Mouse (Mus musculus): ENCODE measurements at regions not wholly inside any gene's neighbourhood (a gene's known extent, or its start where the extent isn't known, plus 50 kb on each side); places are given as distances from the start of the nearest gene placed in this dataset.

DNA sequence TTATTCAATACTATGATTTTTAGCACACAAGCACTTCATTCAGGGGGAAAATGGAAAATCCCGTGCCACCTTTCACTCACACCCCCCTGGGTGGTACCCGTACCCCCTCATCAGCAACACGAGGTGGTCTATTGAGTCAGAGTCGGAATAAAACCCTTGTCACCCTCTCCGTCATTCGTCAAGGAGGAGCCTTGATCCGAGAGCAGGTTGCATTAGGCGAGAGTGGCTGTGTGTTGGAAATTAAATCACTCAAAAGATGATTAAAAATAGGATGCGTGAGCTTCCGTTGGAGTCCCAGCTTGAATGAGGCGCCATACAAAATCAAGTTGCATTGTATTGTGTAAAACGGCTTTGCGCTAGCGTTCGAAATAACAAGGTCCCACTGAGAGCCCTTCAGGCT, 236.5 kb upstream of the 3110018I06Rik start:
- CTCF ChIA-PET: no interaction called here

DNA sequence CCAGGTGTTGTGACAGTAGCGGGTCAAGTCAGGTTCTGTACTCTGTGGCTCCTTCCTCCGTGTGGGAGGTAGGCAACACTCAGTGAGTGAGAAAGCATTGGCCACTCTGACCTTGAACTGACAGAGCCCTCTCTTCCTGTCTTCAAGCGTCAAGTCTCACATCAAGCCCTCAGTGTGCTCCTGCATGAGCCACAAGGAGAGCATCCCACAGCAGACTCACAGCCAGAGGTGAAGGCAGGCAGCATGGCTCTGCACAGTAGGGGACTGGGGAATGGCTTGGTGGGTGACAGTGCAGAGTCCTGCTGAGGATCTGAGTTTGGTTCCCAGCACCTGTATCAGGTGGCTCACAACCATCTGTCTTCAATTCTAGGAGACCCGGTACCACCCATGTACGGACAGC, 226.4 kb upstream of the 3110018I06Rik start:
- CTCF ChIA-PET: no interaction called here

DNA sequence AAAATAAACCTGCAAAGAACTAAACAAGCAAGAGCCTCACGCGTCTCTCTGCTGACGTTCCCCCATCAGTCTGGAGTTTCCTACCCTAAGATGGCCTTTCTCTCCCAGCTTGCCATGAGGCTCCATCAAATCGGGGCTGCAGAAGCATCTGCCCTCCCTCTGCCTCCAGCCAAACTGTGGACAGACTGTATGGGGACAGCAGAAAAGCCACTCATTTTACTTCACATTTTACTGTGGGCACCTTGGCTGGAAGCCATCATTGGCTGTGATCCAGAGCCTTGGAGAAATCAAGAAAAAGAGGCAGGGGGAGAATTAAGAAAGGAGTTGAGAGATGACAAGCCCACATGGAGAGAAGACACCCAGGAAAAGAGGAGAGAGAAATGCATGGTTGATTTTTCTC, 225.9 kb upstream of the 3110018I06Rik start:
- CTCF ChIA-PET: no interaction called here

DNA sequence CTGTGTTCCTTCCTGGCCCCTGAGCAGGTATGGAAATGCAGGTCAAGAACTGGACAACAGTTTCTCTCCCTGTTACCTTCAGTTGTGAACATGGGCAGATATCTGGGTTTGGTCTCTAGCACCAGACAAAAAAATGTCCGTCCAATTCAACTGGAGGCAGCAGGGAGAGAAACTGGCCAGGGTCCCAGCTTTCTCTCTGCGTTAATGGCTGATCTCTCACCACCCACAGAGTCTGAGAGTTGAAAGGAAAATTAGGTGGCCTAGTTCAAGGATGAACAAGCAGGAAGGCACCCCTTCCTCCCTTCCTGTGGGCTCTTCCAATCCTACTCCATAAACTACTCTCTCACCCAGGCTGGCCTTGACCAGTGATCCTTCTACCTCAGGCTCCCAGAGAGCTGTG, 221.7 kb upstream of the 3110018I06Rik start:
- CTCF ChIA-PET: no interaction called here

DNA sequence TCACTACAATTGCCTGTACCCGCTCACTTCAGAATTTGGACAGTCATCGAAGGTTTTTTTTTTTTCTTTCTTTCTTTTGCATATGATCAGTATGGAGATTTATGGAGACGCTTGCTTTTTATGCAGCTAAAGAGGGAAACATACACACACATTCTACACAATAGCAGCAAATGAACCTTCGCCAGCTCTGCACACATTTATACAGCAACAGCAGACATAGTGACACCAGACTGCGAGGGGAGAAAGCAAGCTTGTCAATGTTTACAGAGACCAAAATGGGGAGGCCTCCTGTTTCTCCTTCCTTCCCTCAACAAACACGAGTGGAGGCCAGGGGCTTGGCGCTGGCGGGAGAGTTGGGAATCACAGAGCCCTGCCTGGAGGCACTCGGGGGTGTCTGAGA, 202.8 kb upstream of the 3110018I06Rik start:
- CTCF ChIA-PET: no interaction called here

DNA sequence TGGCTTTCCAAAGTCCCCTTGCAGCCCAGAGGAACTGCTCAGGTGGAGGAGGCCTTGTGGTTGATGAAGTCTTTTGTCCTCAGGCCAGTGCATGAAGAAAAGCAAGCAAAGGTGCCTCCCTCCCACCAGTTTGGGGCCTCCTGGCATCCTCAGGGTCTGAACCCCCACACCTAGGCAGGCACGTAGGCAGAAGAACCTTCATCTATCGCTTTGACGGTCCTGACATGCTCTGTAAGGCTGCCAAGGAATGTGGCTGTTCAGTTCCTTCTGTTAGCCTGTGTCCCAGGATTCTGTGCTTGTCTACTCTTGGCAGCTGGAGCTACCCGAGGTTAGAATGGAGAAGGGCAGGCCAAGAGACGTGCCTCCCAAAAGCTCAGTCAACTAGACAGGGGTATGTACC, 197.1 kb upstream of the 3110018I06Rik start:
- CTCF ChIA-PET: no interaction called here

DNA sequence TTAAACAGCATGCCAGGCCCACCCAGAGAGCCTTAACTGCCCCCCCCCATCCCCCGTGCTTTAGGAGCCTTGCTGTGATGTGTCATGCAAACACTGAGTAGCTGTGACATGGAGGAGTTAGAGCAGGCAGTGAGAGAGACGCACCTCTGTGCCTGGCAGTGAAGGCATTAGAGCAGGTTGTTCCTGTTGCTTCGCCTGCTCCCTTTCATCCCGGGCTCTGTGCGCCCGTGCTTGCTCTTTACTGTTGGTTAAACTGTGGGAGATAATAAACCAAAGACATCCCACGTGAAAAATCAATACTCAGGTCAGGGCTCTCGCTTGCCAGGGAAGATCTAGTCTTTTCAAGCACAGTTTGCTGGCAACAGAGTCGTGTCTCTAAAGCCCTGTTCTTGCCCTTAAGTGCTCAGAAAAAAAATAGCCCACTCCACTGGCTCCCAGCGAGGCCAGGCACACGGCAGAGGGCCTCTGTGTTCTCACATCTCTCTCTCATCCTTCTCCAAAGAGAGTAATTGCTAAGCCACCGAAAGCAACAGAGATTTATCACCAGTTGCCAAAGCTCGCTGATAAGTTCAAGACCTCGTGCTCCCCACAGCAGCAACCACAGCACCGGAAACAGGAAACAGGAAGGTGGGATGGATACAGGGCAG, 181.2 kb upstream of the 3110018I06Rik start:
- CTCF ChIA-PET: no interaction called here

DNA sequence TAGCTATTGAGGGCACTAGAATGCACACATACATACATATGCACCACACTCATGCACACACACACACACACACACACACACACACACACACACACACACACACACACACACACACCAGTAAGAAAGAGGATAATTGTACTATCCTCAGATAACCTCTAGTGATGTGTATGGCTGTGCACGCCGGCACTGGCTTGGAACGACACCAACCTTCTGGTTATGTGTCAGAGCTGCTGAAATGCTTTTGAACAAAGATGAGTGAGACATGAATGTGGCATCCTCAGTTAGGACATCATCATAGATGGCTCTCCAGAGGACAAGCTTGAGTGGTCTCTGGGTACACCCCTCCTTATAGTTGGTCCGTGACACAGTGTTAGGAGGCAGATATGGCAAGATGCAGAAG, 173.0 kb upstream of the 3110018I06Rik start:
- CTCF ChIA-PET: no interaction called here

DNA sequence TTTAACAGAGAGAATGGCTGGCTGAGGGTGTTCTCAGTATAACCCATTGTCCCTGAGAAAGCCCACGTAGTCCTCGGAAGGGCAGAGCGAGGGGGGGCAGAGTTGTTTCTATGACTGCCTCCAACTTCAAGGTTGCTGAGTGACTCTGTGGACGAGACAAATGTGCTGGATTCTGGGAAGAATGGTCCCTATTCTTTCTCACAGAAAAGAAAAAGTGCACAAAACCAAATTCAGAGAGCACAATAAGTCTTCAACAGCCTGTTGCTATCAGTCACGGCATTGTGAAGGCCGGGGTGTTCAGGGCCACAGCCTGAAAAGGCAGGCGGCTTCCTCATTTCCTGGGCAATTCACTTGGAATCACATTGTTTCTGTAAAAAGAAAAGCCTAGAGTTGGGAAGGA, 165.6 kb upstream of the 3110018I06Rik start:
- CTCF ChIA-PET: no interaction called here

DNA sequence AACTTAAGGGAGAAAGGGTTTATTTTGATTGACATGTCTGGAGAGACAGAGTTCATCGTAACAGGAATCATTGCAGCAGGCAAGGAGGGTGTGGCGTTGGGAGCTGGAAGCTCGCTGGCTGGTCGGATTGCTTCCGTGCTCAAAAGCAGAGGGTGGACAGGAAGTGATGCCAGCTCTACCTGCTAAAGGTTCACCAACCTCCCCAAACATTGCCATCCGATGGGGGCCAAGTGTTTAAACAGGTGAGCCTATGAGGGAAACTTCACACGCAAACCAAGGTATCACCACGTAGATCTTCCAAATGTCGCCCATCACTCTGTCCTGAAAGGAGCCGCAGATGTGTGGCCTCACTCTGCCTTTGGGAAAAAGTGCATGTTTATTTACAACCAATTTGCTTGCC, 162.3 kb upstream of the 3110018I06Rik start:
- CTCF ChIA-PET: no interaction called here

DNA sequence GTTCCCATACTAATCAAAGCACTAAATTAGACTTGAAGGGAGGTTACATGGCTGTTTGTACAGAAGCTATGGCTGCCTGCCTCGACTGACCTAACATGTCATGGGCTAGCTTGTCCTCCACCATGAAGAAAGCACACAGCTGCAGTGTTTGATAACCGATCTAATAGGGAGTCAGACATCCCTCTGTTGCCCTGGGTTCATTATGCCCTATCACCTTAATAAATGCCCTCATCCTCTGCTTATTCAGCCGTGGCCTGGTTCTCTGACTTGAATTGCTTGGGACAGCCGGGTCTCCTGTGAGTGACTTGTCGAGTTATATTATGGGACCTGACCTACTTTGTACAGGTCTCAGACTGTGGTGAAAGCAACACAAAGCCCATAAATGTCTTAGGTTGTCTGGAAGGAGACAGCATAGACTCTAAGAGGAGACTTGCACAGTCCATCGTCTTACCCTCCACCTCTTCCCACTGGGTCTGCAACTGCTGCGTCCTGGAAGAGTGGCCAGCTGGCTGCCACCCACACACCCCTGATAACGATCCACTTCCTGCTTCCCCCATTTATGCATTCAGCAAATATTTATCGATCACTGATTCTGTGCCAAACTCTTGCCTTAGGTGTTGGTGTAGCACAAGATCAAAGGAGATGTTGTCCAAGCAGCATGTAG, 161.2 kb upstream of the 3110018I06Rik start:
- CTCF ChIA-PET: no interaction called here

DNA sequence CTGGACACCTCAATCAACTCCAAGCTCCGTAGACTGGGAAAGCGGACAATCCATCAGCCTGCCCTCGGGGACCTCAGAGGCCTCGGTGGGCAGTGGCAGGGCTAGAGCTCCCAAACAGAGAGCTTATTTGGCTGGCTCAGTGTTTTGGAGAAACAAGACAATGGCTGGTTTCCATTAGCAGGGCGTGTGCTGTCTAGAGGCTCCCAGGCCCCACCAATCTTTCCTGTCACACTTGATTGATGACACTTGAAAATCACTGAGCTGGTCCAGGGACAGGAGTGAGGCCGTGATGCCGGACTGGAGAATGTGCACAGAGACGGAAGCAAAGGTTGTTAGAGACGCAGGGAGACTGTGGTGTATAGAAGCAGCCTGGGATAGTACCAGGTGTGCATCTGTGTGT, 159.4 kb upstream of the 3110018I06Rik start:
- CTCF ChIA-PET: no interaction called here

DNA sequence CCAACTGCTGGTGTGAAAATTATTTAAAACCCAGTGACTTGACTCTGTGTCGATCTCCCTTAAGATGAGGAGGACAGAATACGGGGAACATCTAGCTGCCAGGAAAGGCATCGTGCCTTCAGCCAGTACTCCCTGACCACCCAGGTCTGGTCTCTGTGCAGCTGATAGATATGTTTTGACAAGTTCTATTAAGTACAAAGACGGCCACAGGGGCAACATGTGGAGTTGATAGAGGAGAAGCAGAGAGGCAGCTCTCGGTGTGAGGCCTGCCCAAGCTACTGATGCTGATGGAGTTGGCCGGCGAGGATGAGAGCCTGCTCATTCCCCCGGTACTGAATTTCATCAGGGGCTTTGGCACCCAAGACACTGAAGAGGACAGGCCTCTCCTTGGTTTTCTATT, 154.1 kb upstream of the 3110018I06Rik start:
- CTCF ChIA-PET: no interaction called here

DNA sequence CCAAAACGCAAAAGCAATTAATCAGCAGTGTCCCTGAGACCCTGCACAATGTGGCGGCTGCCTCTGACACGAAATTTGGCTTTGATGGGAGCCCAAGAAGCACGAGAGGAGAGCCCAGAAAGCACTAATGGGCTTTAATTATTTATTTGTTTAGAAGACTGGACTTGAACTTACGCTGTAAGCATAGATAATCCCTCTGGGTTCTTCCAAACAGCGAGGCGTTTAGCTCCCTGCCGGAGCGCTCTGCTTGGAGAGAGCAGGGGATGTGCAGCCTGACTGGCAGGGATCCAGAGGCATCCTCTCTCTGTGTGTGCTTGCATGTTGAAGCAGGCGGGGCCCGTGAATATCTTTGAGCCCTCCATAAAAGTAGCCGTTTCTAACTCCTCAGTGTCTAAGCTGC, 153.3 kb upstream of the 3110018I06Rik start:
- CTCF ChIA-PET: no interaction called here

DNA sequence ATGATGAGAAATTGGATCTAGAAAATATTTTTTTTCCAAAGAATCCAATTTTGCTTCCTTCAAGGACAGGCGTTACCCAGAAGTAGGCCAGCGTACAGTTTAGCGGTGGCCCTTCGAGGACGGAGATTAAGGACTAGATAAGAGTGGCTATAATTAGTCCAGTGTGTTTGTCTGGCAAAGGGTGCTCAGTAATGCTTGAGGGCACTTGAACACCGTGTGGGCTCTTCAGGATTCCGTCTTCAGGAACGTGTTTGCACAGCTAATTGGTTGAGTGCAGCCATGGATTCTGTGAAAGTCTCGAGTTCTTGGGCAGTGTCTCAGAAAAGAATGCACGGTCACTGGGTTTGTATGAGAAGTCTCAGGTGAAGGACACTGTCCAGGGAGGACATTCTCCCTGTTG, 149.7 kb upstream of the 3110018I06Rik start:
- CTCF ChIA-PET: no interaction called here

DNA sequence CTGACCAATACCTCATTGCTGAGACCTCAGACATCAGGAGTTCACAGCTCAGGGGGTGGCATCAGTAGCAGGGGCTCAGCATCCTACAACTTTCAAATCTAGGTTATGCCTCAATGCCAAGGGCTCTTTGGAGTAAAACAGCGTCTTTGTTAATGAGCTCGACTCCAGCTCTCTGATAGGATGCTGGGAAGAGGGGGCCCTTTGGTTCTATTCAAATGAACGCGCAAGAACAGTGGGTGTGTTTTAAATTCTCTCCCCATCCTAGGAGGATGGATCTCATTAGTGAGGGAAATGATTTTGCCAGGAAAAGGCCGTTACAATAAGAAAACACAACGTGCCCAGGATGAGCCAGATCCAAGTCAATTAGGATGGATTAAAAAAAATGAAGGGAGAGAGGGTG, 132.2 kb upstream of the 3110018I06Rik start:
- CTCF ChIA-PET: no interaction called here

DNA sequence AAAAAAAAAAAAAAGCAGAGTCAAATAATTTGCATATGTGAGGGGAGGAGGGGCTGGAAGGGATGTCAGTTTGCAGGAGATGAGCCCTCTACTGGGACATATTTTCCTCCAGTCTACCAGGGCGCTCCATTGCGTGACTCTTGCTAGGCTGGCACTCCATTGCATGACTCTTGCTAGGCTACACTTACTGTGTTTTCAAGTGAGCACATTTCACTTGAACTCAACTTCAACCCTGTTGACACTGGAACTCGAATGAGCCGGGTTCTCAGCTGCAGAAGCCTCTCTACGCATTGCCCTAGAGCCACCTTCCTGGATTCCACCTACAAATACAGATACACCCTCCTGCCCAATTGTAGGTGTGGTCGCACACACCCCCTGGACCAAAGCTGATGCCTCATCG, 131.5 kb upstream of the 3110018I06Rik start:
- CTCF ChIA-PET: no interaction called here

DNA sequence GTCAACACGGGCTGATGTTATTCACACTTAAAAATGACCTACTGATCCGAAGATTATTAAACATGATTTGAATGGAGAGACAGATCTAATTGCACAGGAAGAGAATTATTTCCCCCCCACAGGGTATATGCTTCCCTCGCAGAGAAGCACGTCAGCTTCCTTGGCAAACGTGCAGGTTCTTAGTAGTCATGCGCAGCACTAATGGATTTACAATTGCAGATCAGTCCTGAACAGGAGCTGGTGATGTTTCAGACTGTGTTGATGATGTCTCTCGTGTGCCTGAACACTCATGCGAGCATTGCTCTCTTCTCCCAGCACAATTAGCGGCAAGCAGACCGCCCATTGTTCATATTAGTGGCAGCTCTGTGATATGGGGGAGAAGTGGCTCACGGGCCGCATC, 127.9 kb upstream of the 3110018I06Rik start:
- CTCF ChIA-PET: no interaction called here

DNA sequence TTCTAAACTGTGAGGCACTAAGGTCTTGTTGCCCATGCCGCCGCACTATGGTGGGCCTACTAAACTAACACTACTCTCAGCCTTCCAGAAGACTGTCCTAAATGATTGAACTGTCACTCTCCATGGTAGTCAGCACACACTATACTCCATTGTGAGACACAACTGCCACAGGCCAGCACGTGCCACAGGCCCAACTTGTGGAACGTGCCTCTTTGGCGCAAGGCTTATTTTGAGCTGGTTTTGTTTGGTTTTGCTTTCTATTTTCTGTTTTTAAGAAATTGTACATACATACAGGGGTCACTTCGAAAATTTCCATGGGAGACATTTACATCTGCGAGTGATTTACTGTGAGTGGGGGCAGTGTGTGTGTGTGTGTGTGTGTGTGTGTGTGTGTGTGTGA, 126.8 kb upstream of the 3110018I06Rik start:
- CTCF ChIA-PET: no interaction called here

DNA sequence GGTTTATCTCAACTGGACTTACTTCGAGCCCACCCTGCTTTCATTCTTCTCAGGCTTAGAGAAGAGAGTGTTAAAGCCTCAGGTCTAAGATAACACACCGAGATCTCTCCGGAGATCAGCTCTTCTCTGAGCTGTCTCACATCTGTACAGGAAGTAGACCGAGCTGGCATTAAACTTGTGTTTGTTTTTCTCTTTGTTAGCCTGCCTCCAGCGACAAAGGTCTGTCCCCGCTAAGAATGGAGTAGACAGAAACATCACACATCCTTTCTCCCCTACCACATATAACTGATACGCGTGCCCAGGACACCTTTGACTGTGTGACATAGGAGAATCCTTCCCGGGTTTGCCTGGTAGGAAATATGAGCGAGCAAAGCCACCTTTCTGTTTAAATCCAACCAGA, 126.3 kb upstream of the 3110018I06Rik start:
- CTCF ChIA-PET: no interaction called here

DNA sequence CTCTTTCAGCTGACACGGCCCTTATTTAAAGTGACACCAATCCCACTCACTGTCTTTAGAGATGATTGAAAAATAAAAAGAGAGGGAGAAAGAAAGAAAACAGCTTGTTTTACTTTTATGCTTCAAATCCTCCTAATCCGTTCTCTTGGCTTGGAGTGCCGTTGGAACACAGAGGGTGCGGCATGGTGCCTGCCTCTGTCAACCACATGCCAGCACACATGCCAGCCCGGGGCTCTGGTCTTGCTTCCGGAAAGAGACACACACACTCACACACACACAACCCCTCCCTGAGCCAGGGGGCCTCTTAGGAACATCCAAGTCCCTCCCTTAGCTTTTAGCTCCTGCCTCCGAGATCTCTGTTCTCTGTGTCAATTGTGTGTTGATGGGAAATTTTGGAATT, 116.2 kb upstream of the 3110018I06Rik start:
- CTCF ChIA-PET: no interaction called here

DNA sequence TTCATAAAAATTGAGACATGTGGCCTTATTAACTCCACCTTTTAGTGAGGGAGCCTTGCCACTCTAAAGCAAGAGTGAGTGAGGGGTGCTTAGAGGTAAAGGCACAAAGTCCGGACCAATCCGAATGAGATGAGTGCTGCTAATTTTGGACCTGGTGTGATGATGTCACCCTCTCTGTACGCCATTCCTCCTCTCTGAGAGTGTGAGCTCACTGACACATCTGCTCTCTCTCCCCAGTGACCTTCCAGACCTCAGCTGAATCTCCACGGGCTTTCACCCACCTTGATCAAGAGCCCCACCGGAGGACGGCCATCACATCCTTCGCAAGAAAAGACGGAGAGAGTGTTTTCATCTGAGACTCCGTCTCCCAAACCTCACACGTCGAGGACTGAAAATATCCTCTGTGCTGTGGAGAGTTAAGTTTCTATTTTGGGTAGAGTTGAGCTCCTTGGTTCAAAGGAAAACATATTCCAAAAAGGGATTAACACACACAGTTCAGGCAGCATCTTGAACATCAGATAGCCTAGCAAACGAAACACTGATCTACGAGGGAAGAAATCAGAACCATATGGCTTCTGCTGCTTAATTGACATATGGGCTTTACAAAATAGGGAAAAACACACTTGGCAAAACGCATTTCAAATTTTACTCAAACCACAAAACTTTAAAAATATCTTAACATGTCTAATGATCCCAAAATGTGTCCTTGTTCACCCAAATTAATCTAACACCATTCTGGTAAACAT, 96.2 kb upstream of the 3110018I06Rik start:
- CTCF ChIA-PET: interaction anchor here (0.6 kb wide), 1 partner anchor 62 kb away, joined by 4 read pairs; no protein-coding TSS in a partner anchor

DNA sequence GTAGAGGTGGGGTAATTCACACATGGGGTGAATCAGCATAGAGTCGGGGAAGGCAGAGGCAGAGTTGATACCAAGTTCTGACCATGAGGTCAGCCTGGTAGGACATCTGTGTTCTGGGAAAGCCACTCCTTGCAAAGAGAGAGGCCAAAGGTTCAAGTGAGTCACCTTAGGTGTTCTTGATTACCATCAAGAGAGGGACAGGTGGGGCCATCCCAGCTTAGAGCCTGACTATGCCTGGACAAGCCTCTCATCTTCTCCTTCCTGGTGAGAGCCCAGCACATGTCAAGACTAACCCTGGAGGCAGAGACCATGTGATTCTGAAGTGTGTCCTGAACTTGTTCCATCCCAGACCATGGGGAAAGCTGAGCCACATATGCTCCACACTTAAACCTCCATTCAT, 94.0 kb upstream of the 3110018I06Rik start:
- CTCF ChIA-PET: no interaction called here

DNA sequence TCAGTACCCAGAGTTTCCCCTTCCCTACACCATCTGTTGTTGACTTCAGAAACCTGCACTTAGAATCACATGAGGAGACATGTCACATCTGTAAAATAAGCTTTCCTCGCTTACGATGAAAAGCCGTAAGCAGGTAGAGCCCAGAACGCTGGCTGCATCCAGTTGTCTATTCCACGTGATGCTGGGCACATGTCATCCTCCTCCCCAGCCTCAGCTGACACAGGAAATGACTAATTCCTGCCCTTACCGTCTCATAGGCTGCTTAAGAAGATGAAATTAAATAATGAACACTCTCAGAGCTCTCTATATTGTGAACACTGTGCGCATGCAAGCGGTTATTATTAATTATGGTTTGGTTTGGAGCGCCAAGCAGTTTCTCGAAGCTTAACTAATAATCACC, 83.6 kb upstream of the 3110018I06Rik start:
- CTCF ChIA-PET: no interaction called here
